Mouse (Mus musculus) cortical plate, adult 2 months (tissue): ENCODE measurements around the gene Usp7.

Experiments
- CTCF ChIP-seq: fragments of 200-500 bp; IDR thresholded peaks from 2 replicates; pipeline ENCODE4 v1.5.1; 2011; ENCODE audit warnings: mild to moderate bottlenecking, control low read depth, low read length; ENCODE audit not compliant: insufficient read depth; ENCODE audit errors: extremely low read depth
- POLR2A ChIP-seq: fragments of 200-500 bp; IDR thresholded peaks from 2 replicates; pipeline ENCODE4 v1.6.1; 2011; ENCODE audit warnings: mild to moderate bottlenecking, low read length, control low read depth; ENCODE audit not compliant: insufficient read depth; ENCODE audit errors: extremely low read depth

GRCm38 (mm10) chr16:8663606-8664539 is 128.2 kb downstream of the Usp7 start:
- TF ChIP-seq POLR2A, result no peak
- TF ChIP-seq CTCF, result no peak
